Mouse (Mus musculus): ENCODE results near the gene Gm45233.
A peak's percentile ranks its signal among the peaks of the same experiment; 100 is the strongest.
"Not testable (repeated sequence)": the region's sequence is repeated elsewhere in the genome, so short reads cannot be mapped to it uniquely, and the experiment has no call there.

The Gm45233 gene

DNA sequence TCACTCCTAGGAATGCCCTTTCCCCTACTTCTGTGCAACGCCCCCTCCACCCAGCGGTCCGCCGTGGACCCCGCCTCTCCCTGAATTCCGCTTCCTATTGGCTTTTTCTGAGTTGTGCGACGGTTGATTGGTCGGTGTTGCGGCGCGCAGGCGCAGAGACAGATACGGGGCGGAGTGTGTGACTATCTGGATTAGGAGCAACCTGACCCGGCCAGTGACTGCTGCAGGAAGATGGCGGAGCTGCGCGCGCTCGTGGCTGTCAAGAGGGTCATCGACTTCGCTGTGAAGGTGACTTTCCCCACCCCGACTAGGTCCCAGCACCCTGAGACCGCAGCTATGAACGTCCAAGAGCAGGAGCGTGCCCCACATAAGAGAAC, at the start of gene Gm45233, which contains the start of gene Etfb:
Gene Gm45233 (plus strand): TSS at position 212 of the 377 bp plus-strand sequence.
Gene Etfb (plus strand): TSS at position 167 of the 377 bp plus-strand sequence.
- peak; percentile 94 for DNase-seq

DNA sequence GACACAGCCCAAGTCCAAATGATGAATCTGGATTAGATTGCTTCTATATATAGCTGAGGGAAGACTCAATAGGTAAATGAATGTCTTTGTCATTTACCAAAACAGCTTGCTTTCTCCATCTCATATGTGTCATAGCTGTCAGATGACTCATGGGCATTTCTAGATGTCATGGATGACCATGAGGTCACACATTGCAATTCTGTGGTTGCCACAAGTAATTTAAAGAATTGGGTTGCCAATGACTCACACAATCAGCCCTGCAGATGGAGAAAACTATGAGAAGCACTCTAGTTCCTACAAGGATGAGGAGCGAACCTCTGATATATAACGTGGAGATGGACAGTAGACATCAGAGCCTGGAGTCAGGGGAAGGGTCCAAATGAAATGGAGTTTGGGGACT, 44.4 kb upstream of the Gm45233 start:
- DNase-seq = no peak

DNA sequence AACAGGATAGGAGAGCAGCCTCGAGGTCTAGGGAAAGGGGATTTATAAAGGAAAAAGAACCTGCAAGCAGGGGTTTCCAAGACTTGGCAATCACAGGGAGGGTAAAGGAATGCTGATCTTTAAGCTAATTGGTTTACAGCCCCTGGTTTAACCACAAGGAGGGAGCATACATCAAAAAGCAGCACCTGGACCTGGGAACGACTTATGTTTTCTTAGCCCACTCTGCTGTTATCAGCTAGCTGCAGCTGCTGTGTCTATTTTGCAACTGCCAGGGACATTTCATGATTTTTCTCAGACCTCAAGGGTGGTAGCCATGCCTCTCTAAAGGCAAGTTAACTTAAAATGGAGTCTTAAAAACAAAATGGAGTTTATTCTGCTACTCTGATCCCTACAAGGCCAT, 41.2 kb upstream of the Gm45233 start:
- no peak for DNase-seq

DNA sequence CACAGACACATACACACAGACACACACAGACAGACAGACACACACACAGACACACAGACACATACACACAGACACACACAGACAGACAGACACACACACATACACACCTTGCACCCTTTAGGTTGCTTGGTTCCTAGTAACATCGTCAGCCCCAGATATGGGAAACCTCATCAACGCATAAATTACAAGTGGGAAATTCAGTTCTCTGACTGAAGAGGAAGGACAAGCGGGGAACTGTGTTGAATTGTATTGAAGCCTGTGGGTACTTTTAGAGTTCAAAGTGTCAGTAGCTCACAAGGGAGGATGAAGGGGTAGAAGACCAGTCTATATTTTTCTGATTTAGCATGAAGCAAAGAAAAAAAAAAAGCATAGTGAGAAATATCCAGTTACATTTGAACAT, 36.4 kb upstream of the Gm45233 start:
- no peak for DNase-seq

DNA sequence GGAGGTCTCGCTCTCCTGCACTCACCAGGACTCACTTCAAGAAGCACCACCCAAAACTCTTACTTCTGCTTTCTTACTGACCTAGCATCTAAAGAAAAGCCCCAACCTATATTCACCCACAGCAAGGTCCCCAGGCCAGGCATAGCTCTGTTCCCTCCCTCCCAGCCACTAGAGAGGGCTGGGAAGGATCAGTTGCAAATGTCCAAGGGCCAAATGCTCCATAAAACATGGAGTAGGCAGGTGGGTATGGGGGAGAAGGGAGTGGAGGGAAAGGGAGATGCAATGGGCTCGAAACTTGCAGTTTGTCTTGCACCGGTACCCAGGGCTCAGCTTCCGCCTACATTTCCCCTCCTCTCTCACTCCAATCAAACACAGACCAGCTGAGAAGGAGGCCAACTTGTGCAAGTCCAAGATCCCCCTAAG, 35.8 kb upstream of the Gm45233 start, which contains the start of gene Siglecg:
Gene Siglecg (plus strand): TSS at position 74 of the 423 bp plus-strand sequence.
- DNase-seq = no peak

DNA sequence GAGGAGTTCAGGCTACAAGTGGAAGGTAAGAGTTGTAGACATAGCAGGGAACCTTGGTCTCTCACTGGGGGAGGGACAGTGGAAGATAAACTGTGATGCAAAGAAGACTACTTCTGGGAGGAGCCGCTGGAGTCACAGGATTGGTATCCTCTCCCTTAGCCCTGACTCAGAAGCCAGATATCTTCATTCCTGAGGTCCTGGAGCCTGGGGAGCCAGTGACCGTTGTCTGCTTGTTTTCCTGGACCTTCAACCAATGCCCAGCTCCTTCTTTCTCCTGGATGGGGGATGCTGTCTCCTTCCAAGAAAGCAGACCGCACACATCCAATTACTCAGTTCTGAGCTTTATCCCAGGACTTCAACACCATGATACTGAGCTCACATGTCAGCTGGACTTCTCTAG, 34.8 kb upstream of the Gm45233 start:
- no peak for DNase-seq

DNA sequence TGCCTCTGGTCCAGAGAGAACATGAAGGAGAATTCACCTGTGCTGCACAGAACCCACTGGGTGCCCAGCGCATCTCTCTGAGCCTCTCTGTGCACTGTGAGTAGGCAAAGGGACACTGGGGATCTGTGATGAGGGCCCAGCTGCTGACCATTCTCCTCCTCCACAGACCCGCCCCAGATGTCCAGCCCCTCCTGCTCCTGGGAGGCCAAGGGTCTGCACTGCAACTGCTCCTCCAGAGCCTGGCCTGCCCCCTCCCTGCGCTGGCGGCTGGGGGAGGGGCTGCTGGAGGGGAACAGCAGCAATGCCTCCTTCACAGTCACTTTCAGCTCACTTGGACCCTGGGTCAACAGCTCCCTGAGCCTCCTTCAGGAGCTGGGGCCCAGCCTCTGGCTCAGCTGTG, 32.2 kb upstream of the Gm45233 start:
- not testable (repeated sequence) for DNase-seq

DNA sequence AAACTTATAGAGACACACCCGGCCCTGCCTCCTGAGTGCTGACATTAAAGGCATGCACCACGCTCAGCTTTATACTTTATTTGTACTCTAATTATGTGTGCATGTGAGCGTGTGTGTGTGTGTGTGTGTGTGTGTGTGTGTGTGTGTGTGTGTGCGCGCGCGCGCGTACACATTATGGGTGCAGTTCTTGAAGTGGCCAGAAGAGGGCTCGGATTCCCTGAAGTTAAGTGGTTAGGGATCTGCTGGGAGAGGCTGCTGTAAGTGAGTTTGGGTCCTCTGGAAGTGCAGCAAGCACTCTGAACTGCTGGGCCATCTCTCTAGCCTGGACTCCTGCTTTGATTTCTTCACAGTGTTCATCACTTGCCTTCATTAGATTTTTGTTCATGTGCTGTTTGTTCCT, 26.6 kb upstream of the Gm45233 start:
- DNase-seq = no peak

DNA sequence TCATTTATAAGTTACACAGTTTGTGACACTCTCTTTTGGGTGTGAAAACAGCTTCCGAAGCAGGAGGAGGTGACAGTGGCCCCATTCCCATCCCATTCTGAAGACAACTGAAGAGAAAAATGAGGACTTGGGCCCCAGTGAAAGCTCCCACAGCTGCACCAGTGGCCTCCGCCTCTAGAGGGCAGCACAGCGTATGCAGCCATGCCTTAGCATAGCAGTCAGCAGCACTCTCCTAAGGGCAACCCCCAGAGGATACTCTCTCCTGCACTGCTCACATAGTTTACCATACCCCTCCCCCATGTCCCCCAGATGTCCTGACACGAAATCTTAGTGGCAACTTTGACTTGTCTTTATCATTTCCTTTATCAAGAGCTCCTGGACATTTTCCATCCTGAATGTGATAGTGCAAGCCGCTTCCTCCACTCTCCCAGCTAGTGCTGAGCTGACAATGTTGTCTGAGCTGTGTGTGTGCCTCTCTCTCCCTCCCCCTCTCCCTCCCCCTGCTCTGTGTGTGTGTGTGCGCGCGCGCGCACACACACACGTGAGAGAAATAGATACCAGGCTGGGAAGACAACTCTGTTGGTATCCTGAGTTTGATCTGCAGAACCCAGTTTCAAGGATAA, 20.8 kb upstream of the Gm45233 start:
- peak; percentile 91 for DNase-seq

DNA sequence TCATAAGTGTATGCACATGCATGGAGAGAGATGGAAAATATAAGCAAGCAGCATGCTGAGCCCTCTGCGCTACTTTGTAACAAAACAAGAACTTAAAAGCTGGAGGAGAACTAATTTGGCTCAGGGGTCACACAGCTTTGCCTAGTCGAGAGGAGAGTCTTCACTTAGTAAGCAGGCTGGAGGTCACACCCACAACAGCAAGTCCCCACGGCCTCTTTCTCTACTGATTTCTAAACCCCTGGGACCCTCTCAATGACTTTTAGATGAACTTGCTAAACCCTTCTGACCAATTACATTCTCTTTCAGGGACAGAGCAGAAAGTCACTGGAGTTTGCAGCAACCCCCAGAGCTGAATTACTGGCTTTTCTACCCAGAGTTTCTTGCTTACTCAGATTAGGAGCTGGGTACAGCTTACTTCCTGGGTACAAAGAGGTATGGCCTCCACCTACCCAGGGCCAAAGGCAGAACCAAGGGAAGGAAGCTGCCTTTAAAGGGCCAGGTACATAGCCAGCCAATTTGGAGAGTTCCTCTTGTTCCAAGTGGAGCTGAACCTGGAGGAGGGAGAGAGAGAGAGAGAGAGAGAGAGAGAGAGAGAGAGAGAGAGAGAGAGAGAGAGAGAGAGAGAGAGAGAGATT, 19.8 kb upstream of the Gm45233 start:
- no peak for DNase-seq

DNA sequence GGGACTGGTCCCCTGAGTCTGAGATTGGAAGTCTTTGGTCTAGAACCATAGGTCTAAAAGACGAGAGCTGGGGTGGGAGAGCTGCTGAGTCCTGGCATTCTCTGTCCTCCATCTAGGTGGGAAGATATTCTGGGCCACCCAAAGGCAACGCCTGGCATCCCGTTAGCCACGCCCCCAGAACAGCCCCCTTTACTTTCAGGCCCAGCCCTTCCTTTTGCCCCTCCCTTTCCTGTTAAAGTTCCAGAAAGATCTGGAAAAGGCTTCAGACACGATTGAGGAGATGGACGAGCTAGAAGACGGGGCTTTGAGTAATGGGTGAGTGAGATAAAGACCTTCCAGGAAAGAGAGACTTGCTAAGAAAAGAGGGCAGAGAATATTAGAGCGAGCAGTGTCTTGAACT, 16.5 kb upstream of the Gm45233 start, which contains the start of gene Lim2:
Gene Lim2 (plus strand): TSS at position 265 of the 400 bp plus-strand sequence.
- no peak for DNase-seq

DNA sequence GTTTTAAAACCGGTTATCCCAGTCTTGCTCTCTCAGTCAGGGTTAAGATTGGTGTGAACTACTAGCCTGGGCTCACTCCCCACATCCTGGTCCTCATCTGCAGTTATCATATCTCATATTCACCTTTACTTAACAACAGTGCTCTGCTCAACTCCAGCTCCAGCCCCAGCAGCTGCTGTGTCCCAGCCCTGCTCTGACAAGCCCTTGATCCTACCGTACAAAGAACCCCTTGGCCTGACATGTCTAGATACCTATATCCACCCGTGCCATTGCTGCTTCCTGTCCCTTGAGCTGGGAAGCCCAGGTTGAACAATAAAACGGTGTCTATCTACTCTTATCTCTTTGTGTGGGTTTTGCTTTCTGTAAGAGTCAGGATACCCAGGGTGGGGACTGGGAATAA, 14.4 kb upstream of the Gm45233 start:
- DNase-seq = no peak

DNA sequence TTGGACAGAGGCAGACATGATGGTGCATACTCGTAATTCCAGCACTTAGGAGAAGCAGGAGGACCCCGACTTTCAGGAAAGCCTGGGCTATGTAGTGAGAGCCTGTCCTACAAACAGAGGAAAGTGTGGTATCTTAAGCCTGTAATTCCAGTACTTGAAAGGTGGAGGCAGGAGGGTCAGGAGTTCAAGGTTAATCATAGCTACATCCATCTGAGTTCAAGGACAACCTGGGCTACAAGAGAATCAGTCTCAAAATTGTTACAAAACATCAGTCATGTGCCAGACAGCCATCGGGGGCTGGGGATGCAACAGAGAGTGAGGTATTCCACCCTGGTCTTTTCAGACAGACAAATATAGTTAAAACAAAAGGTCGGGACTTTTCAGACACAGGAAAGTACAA, 11.0 kb upstream of the Gm45233 start:
- DNase-seq = no peak

DNA sequence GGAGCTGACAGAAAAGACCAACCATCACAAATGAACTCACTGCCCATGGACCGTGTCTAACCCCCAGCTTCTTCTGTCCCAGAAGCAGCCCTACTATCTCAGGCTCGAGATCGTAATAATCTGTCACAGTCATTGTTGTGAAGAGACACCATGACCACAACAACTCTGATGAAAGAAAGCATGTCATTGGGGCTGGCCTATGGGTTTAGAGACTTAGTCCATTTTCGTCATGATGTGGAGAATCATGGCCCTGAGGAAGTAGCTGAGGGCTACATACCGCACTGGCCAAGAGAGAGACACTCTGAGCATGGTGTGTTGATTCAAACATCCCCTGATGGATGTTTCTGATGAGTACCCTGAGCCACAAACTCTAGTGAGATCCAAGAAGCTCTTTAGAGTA, 9.3 kb upstream of the Gm45233 start:
- DNase-seq = no peak

DNA sequence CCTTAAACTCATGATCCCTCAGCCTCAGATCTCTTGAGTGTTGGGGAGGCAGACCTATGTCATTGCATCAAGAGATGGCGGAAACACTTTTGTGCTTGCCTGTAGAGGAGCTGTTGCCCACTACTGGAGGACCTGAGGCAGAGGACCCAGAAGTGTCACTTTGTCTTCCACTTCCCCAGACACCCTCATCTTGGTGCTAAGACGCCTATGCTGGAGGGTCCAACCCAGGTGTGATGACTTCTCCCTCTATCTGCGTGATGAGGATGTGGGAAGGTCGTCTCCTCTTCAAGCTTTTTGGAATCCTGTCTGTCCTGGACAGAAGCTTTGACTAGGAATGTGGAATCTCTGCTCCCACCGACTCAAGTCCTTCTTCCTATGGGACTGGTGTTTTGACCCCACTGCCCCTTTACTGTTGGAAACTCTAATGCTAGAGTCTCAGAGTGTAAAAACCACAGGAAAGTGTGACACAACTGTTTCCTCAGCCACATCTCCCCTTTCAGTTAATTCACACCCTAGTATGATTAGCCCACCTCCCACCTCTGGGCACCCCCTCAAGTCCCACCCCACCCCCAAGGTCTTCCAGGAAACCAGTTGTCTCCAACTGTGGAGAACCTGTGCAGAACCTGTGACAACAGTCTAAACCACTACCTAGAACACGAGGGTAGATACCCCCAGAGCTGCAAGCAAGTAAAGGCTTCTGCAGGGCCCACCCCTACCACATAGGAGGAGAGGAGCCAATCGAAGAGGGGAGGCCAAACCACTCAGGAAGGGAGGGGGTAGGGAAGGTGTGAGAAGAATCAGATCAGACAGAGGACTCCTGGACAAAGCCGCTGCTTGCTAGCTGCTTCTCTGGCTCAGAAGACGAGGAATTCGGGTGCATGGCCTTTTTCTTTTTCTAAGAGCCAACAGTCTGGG, 7.3 kb upstream of the Gm45233 start, which contains the start of gene Nkg7:
Gene Nkg7 (plus strand): TSS at position 733 of the 915 bp plus-strand sequence.
- DNase-seq = no peak

DNA sequence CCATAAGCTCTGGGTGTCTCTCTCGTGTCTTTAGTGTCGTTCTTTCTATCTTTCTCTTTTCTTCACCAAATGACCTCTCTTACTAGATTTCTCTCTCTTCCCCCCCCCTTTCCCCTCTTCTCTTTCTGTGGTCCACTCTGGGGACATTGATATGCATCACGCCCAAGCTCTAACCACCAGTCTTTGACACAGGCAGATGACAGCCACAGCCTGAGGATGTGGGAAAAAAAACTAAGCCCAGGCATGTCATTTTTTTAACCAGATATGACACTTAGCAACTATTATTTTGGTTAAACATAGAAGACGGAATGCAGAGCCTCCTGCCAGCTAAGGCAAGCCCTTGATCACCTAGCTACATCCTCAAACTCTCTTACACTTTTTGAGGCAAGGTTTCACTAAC, 5.3 kb upstream of the Gm45233 start:
- no peak for DNase-seq

DNA sequence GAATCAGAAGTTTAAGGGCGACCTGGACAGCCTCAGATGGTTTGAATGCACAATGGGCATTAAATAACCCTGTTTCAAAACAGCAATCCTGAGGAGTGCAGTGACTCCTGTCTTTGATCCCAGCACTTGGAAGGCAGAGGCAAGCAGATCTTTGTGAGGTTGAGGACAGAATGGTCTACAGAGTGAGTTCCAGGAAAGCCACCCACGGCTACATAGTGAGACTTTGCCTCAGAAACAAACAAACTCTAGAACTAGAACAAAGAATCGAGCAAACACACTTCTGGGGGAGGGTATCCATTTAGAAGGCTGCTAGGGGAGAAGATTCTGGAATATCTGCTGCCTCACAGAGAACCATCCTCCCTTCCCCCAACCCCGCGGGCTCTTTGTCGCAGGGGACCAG, 3.4 kb upstream of the Gm45233 start, which contains the start of gene Cldnd2:
Gene Cldnd2 (plus strand): TSS at position 301 of the 400 bp plus-strand sequence.
- no peak for DNase-seq

DNA sequence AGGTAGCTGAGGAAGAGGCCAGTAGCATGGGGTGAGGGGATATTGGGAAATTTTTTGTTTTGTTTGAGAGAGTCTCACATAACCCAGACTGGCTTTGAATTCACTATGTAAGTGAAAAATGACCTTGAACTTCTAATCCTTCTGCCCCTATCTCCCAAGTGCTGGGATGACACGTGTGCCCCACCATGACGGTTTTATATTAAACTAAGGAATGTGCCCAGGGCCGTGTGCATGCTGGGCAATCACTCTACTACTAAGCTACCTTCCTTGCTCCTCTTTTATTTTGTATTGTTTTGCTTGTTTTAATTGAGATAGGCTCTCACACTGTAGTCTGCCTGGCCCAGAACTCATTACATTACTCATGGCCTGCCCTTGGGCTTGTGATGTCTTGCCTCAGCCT, 2.9 kb upstream of the Gm45233 start:
- DNase-seq = peak; percentile 41

DNA sequence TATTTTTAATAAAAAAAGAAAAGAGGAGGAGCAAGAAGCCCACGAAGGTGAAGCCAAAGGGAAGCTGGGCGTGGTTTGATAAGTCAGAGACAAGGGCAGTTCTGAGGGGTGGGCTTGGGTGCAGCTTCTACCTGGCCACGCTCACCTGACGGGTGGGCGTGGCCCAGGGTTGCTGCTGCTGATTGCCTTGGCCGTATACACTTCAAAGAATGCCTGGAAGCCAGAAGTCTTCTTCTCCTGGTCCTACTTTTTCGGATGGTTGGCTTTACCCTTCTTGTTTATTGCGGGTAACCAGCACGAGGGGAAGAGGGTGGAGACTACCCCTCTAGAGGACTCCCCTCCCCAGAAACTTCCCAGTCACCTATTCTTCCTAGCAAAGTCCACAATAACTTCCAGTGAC, 1.2 kb upstream of the Gm45233 start:
- no peak for DNase-seq

DNA sequence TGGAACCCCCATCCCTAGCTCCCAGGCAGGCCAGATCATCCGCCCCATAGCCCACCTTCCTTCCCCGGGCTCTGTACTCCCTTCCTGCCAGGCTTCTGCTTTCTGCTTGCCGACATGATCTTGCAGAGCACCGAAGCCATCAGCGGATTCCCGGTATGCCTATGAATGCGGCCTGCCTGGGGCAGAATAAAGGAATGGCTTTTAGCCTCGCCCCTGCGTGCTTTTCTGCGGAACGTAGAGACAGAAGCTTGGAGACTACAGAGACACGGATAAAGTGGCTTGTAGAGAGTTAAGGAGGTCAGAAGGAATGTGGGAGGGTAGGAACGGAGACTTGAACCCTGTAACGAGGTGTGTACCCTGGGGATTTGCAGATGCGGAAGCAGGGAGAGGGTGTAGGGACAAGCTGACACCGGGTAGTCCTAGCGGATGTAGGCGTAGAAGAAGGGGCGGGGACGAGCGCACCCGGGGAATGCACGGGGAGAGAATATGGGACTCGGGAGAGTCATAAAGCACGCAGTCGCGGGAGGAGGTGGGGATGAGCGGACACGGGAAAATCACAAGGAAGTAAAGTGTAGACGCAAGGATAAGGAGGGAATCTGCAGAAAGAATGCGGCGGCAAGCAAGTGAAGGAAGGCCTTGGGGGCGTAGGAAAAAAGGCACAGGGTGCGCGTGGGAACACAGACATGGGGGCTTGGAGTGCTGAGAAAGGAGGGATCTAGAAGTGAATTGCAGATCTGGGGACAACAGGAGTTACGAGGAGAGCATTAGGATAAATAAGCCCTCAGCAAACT, 607 bp upstream of the Gm45233 start:
- DNase-seq = peak; percentile 87

DNA sequence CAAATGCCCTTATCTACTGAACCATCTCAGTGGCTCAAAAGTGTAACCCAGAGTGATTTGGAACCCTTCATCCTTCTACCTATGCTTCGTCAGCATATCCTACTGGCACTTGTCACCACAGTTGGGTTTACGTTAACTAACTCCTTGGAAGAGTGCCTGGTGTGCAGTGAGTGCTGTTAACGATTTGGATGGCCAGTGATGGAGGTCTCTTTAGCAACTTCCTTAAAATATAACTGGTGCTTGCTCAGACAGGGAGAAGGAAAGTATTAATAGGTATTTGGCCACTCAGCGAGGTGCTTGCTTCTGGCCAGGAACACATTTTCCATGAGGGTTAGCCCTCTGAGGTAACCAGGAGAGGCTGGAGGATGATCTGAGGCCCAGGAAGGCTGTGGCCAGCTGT, 3.9 kb downstream of the Gm45233 start:
- DNase-seq = peak; percentile 68

DNA sequence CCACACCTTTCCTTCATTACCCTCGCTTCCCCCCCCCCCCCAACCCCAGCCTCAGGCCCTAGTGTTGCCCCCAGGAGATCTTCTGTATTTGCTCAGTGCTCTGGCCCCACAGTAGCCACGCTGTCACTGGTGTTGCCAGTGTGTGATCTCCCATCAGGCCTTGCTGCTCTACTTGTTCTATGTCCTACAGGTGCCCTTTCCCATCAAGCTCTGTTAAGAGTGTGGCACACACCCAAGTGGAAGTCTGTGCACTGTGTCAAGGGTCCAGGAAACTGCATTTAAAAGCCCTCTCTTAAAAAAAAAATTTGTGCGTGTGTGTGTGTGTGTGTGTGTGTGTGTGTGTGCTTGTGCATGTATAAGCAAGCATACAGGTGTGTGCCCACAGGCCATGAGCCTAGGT, 4.3 kb downstream of the Gm45233 start:
- DNase-seq = peak; percentile 45

DNA sequence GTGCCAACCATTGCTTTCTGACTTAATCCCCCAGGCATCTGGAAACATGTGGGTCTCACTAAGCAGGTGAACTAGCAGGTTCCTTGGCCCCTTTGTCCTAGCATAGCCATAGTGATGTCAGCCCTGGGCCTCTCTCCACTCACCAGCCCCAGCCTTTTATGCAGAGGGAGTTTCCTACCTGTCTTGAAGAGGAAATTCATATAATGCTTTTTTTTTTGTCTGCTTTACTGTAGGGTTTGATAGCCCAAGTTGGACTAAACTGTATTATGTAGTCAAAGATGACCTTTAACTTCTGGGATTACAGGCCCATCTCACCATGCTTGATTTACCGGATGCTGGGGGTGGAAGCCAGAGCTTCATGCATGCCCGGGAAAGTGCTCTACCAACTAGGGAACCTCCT, 5.9 kb downstream of the Gm45233 start:
- no peak for DNase-seq
